Mouse (Mus musculus) erythroblast, adult 5-6 weeks (primary cell): ENCODE data around the gene Gpd1. TPM values are rescaled to one million over a fixed set of nuclear protein-coding genes. Genes with fewer than 3 reads are reported as not detected.
A peak's percentile ranks its signal among the peaks of the same experiment; 100 is the strongest.
"Not testable (repeated sequence)": the region's sequence is repeated elsewhere in the genome, so short reads cannot be mapped to it uniquely, and the experiment has no call there.

ENCODE experiments used
- ATAC-seq: replicated peaks from 2 replicates; pipeline ENCODE4 v1.8.0; 2016; ENCODE audit warnings: moderate number of reproducible peaks, mild to moderate bottlenecking, moderate TSS enrichment, inconsistent platforms; ENCODE audit not compliant: poor library complexity, low FRiP score, severe bottlenecking
- total RNA-seq, 2 experiments: library from RNA; stranded (forward) in 1 of 2; stranded (reverse) in 1 of 2; fragments of 150-400 nt in 1 of 2; fragments of 200-764, 138-1000 nt in 1 of 2; gene quantifications; 2 replicates each; pipeline versions ENCODE4 v1.2.3 to v1.2.4; 2015 to 2017; ENCODE audit warnings: low replicate concordance in 2 of 2

The Gpd1 gene
- total RNA-seq, 2 experiments from 2014 or later: 0.19 to 3.6 TPM

DNA sequence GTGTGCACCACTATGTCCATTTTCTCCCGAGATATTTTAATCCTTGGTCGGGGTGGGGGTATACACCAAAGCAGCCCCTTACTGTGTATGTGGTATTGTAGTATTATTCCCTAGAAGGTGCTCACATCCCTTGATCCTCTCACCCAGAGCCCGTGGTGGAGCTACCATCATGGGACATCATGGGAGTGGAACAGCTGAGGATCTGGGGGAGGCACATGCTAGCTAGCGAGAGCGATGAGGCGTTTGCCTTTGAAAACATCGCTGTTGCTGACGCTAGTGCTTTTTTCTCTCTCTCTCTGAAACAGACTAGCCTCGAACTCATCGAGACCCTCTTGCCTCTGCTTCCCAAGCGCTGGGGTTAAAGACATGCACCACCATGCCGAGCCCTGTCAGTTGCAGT is 501 bp upstream of the Gpd1 start:
- no peak for ATAC-seq

DNA sequence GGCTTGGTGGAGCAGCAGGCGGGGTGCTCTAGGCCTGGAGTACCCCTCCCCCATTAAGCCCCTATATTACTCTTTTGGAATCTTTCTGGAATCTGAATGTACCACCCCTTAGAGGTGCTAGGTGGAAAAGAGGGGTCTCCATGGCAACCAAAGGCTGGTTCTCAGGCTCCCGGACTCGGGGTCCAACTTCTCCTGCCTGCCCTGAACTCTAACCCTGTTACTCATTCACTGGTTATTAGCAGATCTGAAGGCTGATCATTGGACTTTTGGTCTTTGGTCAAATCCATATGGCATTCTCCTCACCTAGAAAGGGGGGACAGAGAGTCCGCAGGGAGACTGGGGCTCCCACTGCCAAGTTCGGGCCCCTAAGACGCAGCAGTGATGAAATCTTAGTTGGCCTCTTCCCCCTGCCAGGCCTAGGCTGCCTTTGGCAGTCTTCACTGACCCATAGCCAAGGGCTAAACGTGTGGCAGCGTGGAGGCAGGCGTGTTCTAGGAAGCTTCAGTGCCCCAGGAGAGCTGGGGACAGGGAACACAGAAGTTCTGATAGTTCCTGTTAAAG is 1.2 kb downstream of the Gpd1 start:
- no peak for ATAC-seq

DNA sequence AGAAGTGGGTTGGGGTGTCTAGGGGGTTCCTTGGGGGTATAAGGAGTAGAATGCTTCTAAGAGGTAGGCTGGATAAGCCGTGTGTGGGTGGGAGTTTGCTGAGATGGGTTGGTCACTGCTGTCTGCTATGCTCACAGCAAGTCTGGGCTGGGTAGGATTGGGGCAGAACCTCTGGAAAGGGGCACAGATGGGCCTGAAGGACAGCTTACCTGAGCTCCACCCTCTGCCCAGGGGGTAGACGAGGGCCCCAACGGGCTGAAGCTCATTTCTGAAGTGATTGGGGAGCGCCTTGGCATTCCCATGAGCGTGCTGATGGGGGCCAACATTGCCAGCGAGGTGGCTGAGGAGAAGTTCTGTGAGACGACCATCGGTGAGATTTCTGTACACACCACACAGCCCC is 2.5 kb downstream of the Gpd1 start:
- no peak for ATAC-seq

DNA sequence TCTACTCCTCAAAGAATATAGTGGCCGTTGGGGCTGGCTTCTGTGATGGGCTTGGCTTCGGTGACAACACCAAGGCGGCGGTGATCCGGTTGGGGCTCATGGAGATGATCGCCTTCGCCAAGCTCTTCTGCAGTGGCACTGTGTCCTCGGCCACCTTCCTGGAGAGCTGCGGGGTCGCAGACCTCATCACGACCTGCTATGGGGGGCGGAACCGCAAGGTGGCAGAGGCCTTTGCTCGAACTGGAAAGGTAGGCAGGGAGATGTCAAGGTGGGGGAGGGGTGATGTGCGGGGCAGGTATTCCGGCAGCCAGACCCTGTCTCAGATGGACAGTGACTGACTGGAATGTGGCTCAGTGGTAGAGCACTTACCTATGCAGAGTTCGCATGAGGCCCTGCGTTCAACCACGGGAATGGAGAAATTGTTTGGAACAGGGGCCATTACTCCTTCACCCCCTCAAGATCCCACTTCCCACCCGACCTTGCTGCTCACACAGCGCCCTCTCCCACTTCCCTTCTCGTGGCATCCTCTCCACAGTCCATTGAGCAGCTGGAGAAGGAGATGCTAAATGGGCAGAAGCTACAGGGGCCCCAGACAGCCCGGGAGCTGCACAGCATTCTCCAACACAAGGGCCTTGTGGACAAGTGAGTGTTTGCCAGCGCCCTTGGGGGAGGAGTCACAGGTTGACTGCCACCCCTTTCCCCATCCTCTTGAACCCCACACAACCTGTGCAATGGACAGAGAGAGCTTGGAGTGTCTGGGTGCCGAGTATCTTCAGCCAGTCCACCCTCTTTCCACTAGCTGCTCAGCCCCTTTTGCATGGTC is 4.8 kb downstream of the Gpd1 start:
- no peak for ATAC-seq

DNA sequence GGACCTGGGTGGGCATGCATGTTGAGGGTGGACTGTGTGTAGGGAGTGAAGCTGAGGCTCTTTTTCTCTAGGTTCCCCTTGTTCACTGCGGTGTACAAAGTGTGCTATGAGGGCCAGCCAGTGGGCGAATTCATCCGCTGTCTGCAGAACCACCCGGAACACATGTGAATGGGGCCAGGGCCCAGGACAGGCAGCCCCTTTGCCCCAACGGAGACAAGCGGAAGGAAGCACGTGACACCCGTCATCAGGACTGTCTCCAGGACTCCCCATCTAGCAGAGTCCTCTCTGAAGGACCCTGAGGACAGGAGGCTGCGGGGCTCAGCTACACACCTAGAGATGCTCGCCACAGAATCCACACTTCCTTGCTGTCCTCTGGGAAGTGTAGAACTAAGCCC is 5.8 kb downstream of the Gpd1 start:
- ATAC-seq: no peak

DNA sequence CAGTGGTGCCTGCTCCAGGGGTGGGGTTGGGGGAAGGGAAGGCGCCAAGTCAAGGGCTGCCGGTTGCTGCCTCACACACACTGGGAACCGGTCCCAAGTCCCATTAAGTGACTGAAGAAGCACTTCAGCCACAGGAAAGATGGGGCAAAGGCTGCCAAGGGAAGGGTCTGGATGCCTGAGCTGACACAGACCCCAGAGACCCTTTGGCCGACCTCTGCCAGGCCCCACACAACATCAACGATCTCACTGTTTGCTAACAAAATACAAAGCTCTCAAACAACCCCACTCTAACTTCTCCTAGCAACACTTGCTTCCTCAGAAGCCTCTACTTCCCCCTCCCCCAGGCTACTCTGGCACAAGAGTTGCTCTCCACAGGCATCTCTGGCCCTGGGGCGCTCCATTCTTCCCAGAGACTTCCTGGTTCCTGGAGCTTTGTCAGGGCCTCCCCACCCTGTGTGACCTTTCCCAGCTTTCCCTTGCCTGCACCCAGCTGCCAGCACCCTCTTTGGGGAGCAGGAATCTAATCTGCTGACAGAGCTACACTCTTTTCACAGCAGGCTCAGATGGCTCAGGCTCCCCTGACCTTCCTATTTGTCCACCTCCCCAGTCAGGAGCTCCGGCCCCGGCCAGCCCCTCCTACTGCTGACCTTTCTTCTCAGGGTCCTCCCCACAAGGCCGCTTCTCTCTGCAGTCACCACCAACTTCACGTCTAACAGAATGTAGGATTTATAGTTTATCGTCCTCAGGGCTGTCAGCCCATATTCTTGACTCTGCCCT is 6.4 kb downstream of the Gpd1 start:
- no peak for ATAC-seq

DNA sequence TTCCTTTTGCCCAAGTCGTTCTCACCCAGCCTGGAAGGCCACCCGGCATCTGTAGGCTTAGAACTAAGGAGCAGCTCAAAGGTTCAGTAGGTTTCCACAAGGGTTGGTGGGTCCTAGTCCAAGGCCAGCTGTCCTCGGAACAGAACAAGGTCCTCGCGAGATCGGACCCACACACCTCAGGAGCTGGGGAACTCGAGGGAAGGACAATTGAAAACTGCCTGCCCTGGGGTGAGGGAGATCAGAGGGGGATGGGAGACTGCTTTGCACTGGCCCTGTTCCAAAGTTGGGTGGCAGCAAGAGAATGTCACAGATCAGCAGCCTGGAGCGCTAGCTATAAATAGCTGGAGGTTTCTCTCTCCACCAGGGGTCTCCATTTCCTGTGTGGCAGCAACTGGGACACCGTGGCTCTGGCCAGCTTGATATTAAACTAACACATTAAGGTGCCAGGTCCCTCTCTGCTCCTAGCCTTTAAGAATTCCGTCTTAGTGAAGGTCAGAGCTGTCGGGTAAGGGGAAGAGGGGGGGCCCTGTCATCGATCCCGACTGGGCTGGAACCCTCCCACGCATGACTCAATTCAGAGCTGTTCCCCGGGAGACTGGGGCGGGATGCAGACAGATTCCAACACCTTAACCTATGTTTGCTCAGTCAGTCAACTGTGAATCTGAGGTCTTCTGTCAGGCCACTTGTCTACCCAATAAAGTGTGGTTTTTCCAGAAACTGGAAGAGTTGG is 7.1 kb downstream of the Gpd1 start:
- no peak for ATAC-seq

DNA sequence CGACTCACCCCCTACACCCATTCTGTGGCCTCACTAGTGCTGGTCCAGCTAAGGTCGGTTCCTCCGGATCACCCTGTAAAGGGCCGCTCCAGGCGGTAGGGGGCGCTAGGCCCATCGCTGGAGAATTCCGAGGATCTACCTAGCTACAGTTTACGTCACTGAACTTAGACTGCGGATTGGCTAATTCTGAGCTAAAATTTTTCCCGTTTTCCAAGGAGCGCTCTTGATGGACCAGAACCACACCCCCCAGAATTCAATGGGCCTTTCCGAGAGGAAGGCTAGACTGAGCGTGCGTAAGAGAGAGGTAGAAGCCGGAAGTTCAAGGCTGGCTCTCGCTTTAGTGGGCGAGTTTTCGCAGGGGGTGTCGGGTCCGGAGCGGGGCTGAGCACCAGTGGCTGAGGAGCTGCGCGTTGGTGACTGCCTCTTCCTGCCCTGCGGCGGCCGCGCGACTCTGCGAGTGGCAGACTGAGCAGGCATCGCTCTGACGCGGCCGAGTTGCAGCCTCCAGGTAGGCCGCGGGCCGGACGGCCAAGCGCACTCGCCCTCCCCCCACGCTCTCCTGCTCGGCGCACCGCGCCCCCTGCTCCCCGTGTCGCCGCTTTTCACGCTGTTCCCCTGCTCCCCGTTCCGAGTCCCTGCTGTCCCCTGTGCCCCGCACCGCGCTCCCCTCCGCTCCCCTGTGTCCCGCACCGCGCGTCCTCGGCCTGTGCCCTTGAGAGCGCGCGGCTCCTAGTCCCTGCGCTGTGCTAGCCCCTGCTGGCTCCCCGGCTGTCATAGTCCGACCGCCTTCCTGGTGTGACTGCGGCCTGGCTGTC is 8.2 kb downstream of the Gpd1 start, which contains the start of gene Cox14:
Gene Cox14, plus strand, starts transcription at position 278 of the 815 bp plus-strand sequence.
- peak; percentile 85 for ATAC-seq

DNA sequence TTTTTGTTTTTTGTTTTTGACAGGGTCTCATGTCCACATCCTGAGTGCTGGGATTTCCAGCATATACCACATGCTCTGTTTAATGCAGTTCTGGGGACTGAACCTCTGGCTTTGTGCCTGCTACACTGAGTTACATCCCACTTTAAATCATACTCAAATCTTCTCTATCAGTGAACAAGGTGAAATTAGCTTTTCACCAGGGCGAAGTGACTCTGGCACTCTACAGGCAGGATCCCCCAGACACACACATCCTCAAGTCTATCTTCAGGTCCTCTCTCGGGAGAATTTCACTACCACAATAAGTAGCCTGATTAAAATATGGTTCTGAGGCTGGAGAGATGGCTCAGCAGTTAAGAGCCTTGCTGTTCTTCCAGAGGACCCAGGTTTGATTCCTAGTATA is 9.2 kb downstream of the Gpd1 start:
- no peak for ATAC-seq

DNA sequence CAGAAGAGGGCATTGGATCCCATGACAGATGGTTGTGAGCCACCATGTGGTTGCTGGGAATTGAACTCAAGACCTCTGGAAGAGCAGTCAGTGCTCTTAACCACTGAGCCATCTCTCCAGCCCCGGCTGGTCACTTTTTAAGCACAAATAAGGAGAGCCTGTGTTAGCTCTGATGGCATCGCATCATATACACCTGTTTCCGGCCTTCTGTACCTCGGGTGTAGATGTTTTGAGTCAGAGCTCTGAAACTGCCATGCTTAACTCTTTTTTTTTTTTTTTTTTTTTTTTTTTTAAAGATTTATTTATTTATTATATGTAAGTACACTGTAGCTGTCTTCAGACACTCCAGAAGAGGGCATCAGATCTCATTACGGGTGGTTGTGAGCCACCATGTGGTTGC is 9.7 kb downstream of the Gpd1 start:
- not testable (repeated sequence) for ATAC-seq

DNA sequence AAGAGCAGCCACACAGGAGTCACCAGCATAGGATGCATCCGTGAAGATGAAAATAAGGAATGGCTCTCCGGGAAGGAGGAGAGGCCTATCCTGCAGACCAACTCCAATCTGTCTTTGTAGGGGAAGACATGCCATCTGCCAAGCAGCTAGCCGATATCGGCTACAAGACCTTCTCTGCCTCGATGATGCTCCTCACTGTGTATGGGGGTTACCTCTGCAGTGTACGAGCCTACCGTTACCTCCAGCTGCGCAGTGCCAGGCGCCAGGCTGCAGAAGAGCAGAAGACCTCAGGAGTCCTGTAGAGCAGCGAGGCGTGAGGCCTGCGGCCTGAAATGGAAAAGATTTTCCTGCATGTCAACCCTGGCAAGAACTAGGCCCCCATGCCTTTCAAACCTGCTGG is 10.2 kb downstream of the Gpd1 start:
- no peak for ATAC-seq

DNA sequence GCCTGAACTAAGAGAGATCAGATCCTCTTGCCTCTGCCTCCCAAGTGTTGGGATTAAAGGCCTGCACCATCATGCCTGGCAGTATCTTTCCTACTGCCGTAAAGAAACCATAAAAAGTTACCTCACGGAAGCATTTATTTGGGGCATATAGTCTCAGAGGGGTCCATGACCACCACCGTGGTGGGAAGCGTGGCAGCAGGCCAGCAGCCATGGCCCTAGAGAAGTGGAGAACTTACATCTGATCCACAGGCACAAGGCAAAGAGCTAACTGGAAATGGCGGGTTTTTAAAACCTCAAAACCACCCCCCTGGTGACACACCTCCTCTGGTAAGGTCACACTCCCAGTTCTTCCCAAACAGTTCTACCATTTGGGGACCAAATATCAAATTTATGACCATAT is 10.9 kb downstream of the Gpd1 start:
- ATAC-seq: no peak

DNA sequence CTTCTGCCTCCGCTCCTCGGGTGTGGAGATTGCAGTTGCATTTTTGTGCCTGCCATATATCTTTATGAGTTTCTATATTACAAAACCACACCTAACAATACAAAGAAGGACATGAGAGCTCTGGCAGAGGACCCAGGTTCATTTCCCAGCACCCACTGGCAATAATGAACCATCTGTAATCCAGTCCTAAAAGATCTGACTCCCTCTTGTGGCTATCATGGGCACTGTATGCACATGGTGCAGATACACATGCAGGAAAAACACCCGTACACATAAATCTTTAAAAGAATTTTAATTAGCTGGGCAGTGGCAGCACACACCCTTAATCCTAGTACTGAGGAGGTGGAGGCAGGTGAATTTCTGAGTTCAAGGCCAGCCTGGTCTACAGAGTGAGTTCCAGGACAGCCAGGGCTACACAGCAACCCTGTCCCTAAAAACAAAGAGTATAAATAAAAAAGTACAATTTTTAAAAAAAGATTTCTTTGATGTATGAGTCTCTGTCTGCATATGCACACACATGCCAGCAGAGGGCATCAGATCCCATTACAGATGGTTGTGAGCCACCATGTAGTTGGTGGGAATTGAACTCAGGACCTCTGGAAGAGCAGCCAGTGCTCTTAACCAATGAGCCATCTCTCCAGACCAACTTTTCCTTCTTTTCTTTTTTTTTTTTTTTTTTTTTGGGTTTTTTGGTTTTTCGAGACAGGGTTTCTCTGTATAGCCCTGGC is 11.9 kb downstream of the Gpd1 start:
- ATAC-seq: no peak

DNA sequence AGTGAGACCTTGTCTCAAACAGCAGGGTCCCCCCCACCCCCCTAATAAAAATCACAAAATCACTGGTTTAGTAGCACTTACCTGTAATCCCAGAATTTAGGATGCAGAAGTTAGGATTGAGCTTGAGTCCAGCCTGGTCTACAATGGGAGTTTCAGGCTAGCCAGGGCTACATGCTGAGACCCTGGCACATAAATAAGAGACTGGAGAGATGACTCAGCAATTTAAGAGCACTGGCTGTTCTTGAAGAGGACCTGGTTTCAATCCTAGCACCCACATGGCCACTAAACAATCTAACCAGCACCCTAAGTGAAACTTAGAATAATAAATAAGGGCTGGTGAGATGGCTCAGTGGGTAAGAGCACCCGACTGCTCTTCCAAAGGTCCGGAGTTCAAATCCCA is 13.9 kb downstream of the Gpd1 start:
- no peak for ATAC-seq

DNA sequence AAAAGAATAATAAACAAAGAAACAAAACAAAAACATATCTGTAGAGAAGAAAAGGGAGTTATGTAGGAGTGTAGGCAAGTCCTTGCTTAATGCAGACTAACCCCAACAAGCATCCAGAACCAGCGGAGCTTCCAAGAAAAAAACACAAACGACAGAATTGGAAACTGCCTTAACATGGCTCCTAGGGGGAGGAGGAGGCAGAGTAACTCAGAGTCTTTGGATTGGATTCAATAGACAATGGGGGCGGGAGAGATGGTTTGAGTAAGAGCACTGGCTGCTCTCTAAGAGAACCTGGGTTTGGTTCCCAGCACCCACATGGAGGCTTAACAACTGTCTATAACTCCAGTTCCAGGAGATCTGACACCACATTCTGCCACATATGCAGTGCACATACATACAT is 14.4 kb downstream of the Gpd1 start:
- ATAC-seq: no peak

DNA sequence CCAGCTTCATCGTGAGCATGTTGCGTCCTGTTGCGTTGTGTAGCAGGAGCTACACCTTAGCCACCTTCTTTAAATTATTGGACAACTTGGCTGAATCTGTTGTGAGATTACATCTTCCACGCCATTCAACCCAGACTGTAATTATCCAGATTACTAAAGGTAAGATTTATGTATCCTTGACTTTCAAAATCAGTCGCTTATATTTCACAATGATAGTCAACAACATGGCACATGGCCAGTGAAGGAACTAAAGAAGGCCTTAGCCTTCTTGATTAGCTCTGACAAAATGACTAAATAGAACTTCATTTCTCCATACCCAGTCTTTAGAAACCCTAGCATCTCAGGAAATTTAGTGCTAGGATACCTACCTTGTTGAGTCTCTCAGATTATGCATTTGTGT is 15.9 kb downstream of the Gpd1 start:
- no peak for ATAC-seq

DNA sequence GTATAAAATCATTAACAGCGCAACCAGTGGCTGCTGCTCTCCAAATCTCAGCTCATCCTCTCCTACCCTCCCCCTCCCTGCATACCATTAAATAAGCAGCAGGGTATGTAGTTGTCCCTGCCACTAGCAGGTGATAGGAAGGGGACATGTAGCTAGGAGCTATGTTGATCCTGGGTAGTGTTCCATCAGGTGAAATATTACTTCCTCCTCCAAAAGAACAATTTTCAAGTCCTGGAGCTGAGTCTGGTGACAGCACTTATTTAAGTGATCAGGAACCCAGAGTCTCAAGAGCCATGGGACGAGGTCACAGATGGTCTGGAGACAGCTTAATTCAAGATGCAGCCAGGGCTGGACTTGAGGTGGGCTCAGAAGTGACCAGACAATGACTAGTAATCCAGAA is 18.3 kb downstream of the Gpd1 start:
- no peak for ATAC-seq

DNA sequence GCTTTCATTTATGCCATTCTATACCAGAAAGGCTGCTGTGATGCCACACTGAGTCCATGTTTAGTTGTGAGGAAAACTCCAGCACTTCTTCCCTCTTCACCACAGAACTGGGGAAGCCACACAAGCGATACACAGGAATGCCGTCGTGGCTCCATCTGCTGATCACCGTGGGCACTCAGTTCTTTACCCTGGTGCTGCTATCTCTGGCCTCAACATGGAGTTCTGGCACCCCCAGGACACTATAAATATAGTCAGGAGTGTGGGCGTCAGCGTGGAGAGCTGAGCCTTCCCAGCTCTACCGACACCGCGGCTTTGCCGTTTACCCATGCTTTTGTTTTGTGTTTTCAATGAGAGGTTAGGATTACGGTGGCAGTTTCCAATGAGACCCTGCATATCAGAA is 19.4 kb downstream of the Gpd1 start:
- no peak for ATAC-seq

DNA sequence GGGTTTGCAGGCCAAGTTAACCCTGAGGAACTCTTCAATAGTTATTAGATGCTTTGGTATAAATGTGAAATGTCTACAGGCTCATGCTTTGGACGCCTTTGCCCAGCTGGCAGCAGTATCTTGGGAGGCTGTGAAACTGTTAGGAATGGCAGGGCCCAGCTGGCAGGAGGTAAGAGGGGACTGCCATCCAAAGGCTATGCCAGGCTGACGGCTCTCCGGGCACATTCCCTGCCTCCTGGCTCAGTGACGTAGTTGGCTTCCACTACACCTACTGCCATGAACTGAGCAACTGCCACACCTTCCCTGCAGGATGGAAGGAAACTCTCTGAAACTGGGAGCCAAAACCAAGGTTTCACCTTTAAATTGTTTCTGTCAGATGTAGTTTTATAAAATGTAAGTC is 22.9 kb downstream of the Gpd1 start:
- ATAC-seq: no peak
